Mouse (Mus musculus): ENCODE data around the gene Cxcl16. TPM values are rescaled to one million over a fixed set of nuclear protein-coding genes. Genes with fewer than 3 reads are reported as not detected.
"Not testable (repeated sequence)": the region's sequence is repeated elsewhere in the genome, so short reads cannot be mapped to it uniquely, and the experiment has no call there.

The Cxcl16 gene
- polyA plus RNA-seq, 2 experiments from 2014 or later: 0.43 to 0.87 TPM

DNA sequence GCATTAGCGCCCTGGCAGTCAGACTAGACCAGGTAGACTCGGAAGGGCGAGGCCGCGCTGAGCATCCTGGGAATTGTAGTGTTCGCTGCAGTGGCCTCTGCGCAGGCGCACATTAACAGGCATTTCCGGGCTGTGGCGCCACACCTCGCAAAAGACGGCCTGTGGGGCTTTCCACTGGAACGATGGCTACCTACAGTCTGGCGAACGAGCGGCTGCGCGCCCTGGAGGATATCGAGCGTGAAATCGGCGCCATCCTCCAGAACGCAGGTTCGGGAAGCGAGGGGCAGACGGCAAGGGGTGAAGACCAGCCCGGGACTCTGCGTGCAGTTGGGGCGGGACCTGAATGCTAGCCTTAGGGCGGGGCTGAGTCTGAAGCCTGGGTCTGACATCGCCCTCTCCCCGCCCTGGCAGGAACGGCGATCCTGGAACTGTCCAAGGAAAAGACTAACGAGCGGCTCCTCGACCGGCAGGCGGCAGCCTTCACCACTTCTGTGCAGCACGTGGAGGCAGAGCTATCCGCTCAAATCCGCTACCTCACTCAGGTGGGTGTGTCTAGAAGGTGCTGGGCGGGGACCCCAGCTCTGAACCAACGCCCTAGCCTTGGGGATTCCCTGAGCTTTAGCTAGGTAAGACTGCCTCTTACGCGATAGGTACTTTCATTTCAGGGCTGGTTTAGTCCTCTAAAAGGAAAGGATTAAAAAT, 7.8 kb downstream of the Cxcl16 start, which contains the start of gene Med11:
TSS of gene Med11 (plus strand) at position 123 of the 702 bp plus-strand sequence.
- ATAC-seq: peak; percentile 96

DNA sequence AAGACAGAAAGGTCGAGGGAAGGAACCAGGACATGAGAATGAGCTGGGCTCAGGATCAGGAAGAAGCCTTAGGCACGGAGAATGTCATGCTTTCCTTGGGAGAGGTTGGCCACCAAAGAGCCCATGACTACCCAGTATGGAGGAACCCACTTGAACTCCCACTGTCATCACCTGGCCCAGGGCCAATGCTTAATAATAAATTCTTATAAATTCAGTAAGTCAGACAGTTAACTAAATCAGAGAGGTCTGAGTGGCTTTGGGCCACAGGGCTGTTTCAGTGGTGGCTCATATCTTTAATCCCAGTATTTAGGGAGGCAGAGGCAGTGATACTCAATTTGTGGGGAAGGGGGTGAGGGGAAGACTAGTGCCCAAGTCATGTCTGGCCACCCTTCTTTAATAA, 8.9 kb downstream of the Cxcl16 start:
- no peak for ATAC-seq

DNA sequence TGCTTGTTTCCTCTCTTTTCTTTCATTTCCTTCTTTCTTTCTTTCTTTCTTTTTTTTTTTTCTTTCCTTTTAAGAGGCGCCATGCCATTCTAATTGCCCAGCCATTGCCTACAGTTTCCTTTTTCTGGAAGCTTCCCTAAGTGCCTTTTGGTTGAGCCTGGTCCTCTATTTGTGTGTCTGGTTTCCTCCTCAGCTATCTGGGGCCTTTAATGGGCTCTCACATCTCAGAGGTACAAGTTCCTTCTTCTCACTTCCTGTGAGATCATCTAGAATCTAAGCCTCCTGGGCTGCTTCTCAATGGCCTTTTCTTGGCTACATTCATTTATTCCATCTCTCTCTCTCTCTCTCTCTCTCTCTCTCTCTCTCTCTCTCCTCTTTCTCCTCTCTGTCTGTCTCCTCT, 12.4 kb downstream of the Cxcl16 start:
- no peak for ATAC-seq

GRCm38 (mm10) chr11:70446756-70447155, 13.0 kb downstream of the Cxcl16 start:
- no peak for ATAC-seq

- no peak for ATAC-seq
These were observed 15.1 kb downstream of the Cxcl16 start for GRCm38 (mm10) chr11:70444667-70445066.

GRCm38 (mm10) chr11:70443964-70444363, 15.8 kb downstream of the Cxcl16 start:
- no peak for ATAC-seq

DNA sequence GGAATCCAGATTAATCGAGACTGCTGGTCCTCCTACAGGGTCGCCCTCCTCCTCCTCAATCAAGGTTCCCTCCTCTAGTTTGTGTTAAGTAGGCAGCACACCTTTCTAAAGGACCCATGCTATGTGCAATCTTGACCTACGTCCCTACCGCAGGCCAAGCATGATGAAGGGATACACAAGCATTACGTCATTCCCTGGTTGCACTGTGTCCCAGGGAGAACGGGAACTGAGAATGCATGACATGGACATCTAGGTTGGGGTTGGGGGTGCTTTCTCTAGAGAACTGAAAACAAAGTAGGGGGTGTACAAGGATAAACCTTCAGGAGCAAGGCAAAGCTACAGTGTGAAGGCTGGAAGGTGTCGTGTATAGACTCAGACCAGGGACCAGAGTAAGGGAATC, 17.9 kb downstream of the Cxcl16 start:
- ATAC-seq: no peak

DNA sequence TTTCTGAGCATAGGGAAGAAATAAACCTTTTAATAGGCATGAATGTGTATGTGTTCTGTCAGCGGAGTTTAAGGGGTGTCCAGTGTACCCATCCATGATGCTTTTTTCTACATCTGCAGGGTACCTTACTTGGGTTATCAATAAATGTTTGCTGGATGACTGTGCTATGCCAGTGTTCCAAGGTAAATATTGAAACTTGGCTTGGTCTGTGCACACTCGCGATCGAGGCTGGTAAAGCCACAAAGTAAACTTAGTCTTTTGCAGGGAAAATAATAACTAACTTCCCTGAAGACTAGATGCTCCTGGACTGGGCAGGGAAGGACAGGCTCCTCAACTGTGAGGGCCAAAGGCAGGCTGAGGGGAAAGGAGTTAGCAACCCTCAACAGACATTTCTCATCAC, 19.1 kb downstream of the Cxcl16 start:
- ATAC-seq: no peak

GRCm38 (mm10) chr11:70438728-70439374, 20.9 kb downstream of the Cxcl16 start:
- ATAC-seq: no peak

- no peak for ATAC-seq
These were observed 22.4 kb downstream of the Cxcl16 start for GRCm38 (mm10) chr11:70437426-70437825.

DNA sequence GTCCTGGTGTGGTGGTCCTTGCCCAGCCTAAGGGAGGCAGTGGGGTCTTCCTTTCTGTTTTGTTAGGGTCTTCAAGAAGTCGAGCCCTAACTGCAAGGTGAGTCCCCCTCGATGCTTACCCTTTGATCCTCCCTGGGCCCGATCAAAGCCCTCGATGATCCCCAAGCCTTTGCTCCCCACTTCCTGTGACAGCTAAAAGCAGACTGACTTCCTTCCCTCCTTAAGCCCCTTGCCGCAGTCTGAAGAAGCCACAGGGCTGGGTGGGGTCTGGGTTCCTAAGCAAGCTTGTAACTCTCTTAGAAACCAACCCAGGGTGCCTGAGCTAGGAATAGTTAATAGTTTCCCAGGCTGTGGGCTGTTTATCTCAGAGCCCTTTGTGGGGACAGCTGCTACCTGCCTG, 24.3 kb downstream of the Cxcl16 start:
- ATAC-seq: peak; percentile 17

DNA sequence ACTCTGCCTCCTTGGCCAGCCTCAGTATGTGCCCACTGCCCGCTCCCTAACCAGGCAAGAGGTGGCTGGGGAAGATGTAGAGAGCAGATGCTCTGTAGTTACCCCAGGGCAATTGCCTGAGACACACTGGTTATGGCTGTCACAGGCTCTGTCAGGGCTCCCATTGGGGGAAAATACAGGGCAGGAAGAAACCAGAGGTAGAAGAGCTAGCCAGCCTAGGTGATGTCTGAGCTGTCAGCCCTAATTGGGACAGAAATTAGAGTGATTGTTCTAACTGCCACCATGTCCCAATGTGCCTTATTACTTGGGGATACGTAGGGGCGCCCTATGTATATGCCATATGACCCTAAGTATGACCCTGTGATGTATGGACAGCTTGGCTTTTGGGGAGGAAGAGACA, 25.8 kb downstream of the Cxcl16 start:
- ATAC-seq: no peak

- no peak for ATAC-seq
These were observed 26.2 kb downstream of the Cxcl16 start for GRCm38 (mm10) chr11:70433569-70433943.

GRCm38 (mm10) chr11:70432895-70433568, 26.8 kb downstream of the Cxcl16 start:
- ATAC-seq: peak; percentile 24

DNA sequence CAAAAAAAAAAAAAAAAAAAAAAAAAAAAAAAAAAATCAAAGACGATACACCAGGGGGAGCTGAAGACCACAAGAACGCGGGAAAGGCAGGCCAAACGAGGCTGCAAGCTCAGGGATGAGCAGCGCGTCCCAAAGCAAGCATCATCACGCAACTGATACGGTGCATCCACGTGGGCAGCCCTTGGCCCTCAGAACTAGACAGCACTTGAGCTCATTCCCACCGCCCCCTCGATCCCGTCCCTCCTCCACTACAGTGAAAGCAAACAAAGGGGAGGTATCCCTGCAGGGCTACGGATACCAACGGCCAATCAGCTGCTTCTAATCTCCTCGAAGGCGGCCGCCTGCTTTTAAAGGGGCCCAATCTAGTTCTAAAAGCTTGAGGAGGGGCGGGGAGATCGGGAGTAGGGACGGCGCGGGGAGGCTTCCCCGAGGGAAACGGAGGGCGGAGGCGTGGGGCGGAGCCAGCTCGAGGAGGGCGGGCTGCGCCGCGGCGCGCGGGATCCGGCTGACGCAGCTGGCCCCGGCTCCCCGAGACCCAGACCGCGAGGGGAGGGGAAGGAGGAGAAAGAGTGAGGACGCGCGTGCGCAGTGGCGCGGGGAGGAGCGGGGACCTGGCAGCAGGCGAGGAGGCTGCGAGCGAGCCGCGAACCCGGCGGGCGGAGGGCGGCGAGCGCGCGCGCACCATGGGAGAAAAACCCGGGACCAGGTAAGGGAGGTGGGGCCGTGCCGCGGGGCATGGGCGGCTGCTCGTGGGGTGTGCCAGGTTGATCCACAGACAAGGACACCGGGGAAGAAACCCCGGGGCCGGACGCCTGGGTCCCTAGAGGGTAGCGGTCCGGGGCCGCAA, 27.5 kb downstream of the Cxcl16 start, which contains the start of gene Arrb2:
TSS of gene Arrb2 (plus strand) at position 588 of the 847 bp plus-strand sequence.
- peak; percentile 80 for ATAC-seq

DNA sequence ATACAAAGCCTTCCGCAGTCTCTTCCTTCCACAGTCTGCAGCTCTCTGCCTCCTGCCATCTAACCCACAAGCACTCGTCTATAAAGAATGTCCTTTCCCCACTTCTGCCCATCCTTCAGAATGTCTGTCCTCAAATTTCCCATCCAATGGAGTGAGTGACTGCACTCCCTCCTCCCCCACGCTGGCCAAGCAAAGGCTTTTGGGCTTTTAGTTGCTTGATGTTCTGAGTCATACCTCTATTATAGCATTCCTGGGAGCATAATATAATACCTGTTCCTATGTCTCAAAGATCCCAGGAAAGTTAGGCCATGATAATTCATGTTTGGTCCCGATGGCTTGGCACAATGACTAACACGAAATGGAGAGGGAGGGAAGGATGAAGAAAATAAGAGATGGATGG, 28.2 kb downstream of the Cxcl16 start:
- ATAC-seq: no peak

GRCm38 (mm10) chr11:70426598-70426997, 33.2 kb downstream of the Cxcl16 start:
- not testable (repeated sequence) for ATAC-seq

DNA sequence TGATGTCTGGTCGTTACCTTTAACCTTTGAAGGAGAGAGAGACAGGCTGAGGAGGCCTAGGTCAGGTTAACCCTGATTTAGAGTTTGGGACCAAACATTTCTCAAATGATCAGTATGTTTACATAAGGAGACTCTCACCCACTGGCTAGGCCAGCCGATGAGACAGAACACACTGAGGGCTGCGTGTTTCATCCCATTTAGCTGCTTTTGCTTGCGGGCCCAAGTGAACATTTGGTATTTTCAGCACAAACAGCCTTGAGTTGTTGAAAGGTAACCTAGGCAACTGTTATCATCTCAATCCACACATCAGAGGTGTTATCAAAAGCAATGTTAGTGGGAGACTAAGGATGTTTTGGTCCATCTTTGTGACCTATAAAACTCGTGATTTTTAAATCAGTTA, 40.3 kb downstream of the Cxcl16 start:
- no peak for ATAC-seq

- ATAC-seq: no peak
These were observed 41.6 kb downstream of the Cxcl16 start for GRCm38 (mm10) chr11:70418199-70418598.

GRCm38 (mm10) chr11:70413961-70414360, 45.8 kb downstream of the Cxcl16 start:
- no peak for ATAC-seq

- no peak for ATAC-seq
These were observed 47.2 kb downstream of the Cxcl16 start for GRCm38 (mm10) chr11:70412591-70412990.

GRCm38 (mm10) chr11:70410297-70410643, 49.5 kb downstream of the Cxcl16 start:
- ATAC-seq: peak; percentile 56

Data from CD4-positive, CD25-positive, alpha-beta regulatory T cell, adult 4 months (primary cell).